Mouse (Mus musculus) B cell, adult 2 months (primary cell): Measurements from ENCODE around the gene Ppp4c.
A peak's percentile ranks its signal among the peaks of the same experiment; 100 is the strongest.
"Not testable (repeated sequence)": the region's sequence is repeated elsewhere in the genome, so short reads cannot be mapped to it uniquely, and the experiment has no call there.

Source experiments
- DNase-seq, 2 experiments: peaks; one replicate each; pipeline ENCODE4 v3.0.0; 2022

The Ppp4c gene

GRCm38 (mm10) chr7:126779983-126780970 is 12.0 kb downstream of the Ppp4c start:
- DNase-seq, result peak; percentile 93 to 94

GRCm38 (mm10) chr7:126779101-126779500 is 13.2 kb downstream of the Ppp4c start:
- DNase-seq, result not testable (repeated sequence)

- DNase-seq, result no peak
Measured at GRCm38 (mm10) chr7:126778147-126778546, 14.1 kb downstream of the Ppp4c start.

GRCm38 (mm10) chr7:126777476-126777875 is 14.8 kb downstream of the Ppp4c start:
- DNase-seq, result no peak

GRCm38 (mm10) chr7:126776598-126777057 is 15.7 kb downstream of the Ppp4c start, which contains the start of gene Ypel3:
Ypel3 (plus strand) TSS chr7:126776955.
- peak; percentile 92 to 93 for DNase-seq

GRCm38 (mm10) chr7:126775978-126776234 is 16.4 kb downstream of the Ppp4c start:
- no peak for DNase-seq

GRCm38 (mm10) chr7:126775185-126775977 is 16.9 kb downstream of the Ppp4c start:
- DNase-seq, result peak; percentile 39 to 48

- no peak for DNase-seq
Measured at GRCm38 (mm10) chr7:126774463-126774862, 17.8 kb downstream of the Ppp4c start.

- no peak for DNase-seq
Measured at GRCm38 (mm10) chr7:126773351-126773750, 18.9 kb downstream of the Ppp4c start.

GRCm38 (mm10) chr7:126770784-126771183 is 21.5 kb downstream of the Ppp4c start:
- no peak for DNase-seq

- no peak for DNase-seq
Measured at GRCm38 (mm10) chr7:126767001-126767400, 25.3 kb downstream of the Ppp4c start.

- no peak for DNase-seq
Measured at GRCm38 (mm10) chr7:126766201-126766600, 26.1 kb downstream of the Ppp4c start, which contains the start of gene Gdpd3. Gdpd3 (plus strand) TSS chr7:126766334.

GRCm38 (mm10) chr7:126765540-126765939 is 26.8 kb downstream of the Ppp4c start:
- DNase-seq, result no peak

GRCm38 (mm10) chr7:126762471-126763008 is 29.8 kb downstream of the Ppp4c start:
- DNase-seq, result no peak

- no peak for DNase-seq
Measured at GRCm38 (mm10) chr7:126761529-126762067, 30.7 kb downstream of the Ppp4c start.

- no peak for DNase-seq
Measured at GRCm38 (mm10) chr7:126760956-126761355, 31.3 kb downstream of the Ppp4c start.

GRCm38 (mm10) chr7:126760391-126760802 is 31.9 kb downstream of the Ppp4c start:
- DNase-seq, result no peak

GRCm38 (mm10) chr7:126759672-126760390 is 32.5 kb downstream of the Ppp4c start:
- no peak for DNase-seq

GRCm38 (mm10) chr7:126759050-126759671 is 33.1 kb downstream of the Ppp4c start, which contains the start of gene Mapk3:
Mapk3 (plus strand) TSS chr7:126759601.
- peak; percentile 94 for DNase-seq

- DNase-seq, result no peak
Measured at GRCm38 (mm10) chr7:126758539-126758938, 33.8 kb downstream of the Ppp4c start.

- DNase-seq, result peak; percentile 69 to 70
Measured at GRCm38 (mm10) chr7:126754866-126755265, 37.4 kb downstream of the Ppp4c start.
